Mouse (Mus musculus): ENCODE results near the gene Rho.

DNA sequence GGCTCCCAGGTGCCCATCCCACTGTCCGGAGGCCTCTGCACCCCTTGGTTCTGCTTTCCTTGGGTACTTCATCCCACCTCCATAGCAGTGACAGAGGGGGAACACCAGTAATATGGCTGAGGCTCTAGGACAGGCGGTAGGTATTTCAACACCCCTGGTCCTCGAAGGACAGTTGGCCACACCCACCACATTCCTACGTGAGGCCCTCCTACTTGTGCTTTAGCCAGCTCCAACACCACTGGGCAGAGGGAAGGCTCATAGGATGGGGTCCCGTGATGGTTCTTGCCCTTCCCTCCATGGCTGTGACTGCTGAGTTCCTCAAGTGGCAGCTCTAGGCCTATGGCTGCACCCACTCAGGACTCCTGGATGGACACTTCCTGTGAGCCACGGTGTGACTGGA lies 6.7 kb upstream of the Rho start:
- TF ChIP-seq TCF3 (IDR thresholded peaks at IDR 0.05; ENCODE audit: insufficient read length, low read depth) (no peak), POLR2A (IDR thresholded peaks at IDR 0.05; ENCODE audit: insufficient read length, low read depth) (no peak), E2F4 (IDR thresholded peaks at IDR 0.05; ENCODE audit: insufficient read depth) (no peak)
